Mouse (Mus musculus): ENCODE measurements around the gene Fgr.

The Fgr gene

GRCm38 (mm10) chr4:133035446-133035845 lies 61.6 kb downstream of the Fgr start:
- DNase-seq (ENCODE audit: low spot score): no peak

- DNase-seq (ENCODE audit: low spot score): no peak
Observed at GRCm38 (mm10) chr4:133035946-133036345, 62.1 kb downstream of the Fgr start.

DNA sequence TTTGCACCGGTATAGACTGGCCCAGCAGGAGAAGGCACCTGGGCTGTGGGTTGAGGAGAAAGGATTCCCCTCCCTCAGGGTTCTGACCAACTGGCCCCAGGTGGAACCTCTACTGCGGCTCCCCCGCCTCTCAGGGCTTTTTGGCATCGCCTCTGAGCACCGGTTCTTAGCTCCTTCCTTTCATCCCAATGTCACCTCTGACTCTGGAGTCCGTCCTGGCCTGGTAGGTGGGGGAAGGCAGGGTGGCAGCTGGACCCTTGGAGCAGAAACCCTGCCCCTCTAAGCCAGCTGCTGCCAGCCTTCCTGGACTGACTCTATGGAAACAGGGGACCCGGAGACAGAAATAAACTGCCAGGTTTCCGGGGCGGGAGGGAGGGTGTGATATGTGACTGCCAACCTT lies 63.4 kb downstream of the Fgr start:
- DNase-seq (ENCODE audit: low spot score): no peak

GRCm38 (mm10) chr4:133037798-133038197 lies 63.9 kb downstream of the Fgr start:
- no peak for DNase-seq (ENCODE audit: low spot score)

DNA sequence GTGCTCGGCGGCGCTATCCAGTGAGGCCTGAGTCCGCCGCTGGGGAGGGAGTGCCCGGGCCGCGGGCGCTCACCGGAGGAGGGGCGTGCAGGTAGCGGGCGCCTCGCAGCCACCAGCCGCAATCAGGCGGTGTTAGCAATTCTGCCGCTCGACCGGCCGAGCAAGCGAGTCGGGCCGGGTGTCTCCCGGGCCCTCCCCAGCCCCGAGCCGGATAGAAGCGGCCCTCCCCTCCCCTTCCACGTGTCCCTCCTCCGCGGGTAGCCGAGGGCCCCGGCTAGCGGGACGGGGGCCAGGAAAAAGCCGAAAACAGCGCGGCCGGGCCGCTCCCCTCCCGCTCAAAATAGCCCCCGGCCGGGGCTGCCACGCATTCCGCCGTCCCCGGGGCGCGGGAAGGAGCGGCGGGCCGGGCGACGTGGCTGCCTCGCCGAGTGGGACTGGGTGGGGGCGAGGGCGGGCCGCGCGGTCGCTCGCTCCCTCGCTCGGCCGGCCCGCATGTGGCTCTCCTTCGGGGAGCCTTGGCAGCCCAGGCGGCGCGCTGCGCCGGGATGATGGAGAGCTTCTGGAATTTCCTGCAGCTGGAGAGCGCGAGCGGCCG lies 64.7 kb downstream of the Fgr start:
- no peak for DNase-seq (ENCODE audit: low spot score)

DNA sequence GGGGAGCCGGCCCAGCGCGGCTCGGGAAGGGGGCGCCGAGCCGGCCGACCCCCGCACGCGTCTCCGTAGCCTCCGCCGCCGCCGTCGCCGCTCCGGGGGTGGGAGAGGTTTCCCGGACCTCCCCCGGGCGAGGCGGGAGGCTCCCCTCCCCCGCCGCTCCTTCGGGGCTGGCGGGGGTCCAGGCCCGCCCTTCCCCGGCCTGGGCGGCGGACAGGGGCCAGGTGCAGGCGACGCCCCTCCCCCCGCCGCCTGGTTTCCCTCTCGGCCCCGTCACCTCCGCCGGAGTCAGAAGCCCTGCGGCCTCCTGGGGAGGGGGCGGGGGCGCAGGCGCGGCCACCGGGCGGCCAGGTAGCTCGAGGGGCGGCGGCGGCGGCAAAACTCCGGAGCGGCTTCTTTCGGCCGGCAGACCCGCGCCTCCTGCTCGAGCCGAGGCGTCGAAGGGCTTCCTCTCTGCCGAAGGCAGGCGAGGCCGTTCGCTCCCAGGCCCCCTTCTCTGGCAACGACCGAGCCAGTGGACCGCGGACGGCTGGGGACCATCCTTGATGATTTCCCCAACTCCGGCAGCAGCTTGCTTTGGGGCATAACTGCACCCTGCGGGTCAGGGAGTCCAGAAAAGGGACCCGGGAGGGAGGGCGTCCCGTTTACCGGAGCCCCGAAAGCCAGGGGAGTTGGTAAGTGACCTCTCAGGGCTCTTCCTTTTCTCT lies 65.4 kb downstream of the Fgr start:
- DNase-seq (ENCODE audit: low spot score): no peak

GRCm38 (mm10) chr4:133039832-133040231 lies 65.9 kb downstream of the Fgr start:
- no peak for DNase-seq (ENCODE audit: low spot score)

- no peak for DNase-seq (ENCODE audit: low spot score)
Observed at GRCm38 (mm10) chr4:133040241-133040904, 66.5 kb downstream of the Fgr start.

DNA sequence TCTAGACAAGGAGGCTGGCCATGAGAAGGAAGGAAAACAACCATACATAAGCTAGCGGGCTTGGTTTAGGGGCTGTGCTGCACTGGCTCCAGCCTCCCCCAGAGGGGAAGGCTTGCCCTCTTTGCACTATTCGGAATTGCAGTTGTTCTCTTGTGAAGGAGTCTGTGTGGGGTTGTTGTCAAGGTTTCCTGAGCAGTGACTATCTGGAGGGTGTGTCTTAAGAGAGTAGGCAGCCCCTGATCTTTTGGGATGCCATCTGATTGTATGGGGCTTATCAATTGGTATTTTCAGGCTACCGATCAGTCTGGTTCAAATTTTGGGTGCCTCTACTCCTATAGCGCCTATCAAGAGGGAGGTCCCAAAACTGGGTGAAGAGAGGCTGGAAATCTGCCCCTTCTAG lies 68.3 kb downstream of the Fgr start:
- no peak for DNase-seq (ENCODE audit: low spot score)

DNA sequence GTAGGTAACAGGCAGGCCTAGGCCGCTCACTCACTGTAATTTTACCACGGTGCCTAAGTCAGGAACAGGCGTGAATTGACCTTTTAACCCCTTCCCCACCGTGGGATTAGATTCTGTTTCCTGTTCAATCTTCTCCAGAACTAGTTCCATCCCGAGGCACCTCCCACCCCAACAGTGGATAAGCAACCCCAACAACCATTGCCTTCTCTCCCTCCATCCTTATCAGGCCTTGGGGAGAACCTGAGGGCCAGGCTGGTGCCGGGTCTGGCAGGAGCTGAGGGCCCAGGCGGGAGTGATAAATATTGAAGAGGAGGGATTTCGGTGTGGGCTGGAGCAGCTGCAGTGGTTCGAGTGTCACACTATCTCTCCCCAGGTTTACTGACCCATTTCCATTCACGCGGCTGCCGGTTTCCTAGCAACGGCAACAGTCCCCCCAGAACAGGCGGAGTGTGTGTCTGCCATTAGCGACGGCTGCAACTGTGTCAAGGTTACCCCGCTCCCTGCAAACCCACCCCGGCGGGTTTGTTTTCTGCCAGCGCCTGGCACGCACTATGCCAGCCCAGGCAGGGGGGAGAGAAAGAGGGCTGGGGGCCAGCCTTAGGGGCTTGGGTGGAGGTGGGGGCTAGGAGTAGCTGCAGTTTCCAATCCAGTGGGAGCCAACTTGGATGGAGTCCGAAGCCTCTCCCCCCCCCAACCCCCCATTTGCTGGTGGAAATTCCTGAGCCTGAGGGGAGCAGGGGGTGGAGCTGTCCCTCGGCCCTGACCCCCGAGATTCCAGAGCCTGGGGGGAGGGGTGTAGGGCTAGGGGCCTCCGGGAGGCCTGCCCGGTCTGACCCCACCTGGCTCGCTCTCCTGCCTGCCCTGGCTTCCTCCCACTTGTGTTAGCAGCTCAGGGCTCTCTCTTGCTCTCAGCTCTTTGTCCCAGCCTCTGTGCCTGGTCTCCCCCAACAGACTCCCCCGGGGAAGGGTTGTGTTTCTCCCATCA lies 69.0 kb downstream of the Fgr start:
- DNase-seq (ENCODE audit: low spot score): no peak

GRCm38 (mm10) chr4:133043798-133044646 lies 70.1 kb downstream of the Fgr start:
- no peak for DNase-seq (ENCODE audit: low spot score)

GRCm38 (mm10) chr4:133044647-133045094 lies 70.8 kb downstream of the Fgr start:
- DNase-seq (ENCODE audit: low spot score): no peak

GRCm38 (mm10) chr4:133045771-133046474 lies 72.0 kb downstream of the Fgr start:
- no peak for DNase-seq (ENCODE audit: low spot score)

DNA sequence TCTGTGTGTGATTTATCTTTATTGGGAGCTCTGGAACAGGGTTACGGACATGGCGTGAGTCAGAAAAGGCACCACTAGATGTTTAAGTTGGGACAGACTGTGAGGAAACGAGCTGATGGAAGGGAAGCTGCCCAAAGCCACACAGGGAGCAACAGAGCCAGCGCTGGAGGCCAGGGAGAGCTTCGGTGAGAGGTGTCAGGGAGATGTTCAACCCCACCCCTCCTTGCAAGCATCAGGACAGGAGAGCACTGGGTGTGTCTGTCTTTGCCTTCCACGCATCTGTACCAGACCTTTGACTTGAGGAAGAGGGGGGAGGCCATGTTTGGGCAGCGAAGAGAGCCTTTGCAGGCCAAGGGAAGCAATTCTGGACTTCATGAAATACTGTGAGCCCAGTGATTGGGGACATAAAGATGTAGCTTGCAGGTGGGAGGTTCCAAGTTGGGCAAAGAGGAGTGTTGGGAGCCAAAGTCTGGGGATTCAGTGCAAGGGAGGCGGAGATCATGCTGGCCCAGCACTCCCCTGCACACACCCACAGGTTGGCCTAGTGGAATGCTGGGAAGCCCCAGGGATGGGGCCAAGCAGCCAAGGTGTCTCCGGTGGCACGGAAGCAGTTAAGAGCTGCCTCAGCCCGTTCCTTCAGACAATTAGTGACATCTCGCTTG lies 72.9 kb downstream of the Fgr start:
- DNase-seq (ENCODE audit: low spot score): no peak

- no peak for DNase-seq (ENCODE audit: low spot score)
Observed at GRCm38 (mm10) chr4:133047353-133048105, 73.6 kb downstream of the Fgr start.

DNA sequence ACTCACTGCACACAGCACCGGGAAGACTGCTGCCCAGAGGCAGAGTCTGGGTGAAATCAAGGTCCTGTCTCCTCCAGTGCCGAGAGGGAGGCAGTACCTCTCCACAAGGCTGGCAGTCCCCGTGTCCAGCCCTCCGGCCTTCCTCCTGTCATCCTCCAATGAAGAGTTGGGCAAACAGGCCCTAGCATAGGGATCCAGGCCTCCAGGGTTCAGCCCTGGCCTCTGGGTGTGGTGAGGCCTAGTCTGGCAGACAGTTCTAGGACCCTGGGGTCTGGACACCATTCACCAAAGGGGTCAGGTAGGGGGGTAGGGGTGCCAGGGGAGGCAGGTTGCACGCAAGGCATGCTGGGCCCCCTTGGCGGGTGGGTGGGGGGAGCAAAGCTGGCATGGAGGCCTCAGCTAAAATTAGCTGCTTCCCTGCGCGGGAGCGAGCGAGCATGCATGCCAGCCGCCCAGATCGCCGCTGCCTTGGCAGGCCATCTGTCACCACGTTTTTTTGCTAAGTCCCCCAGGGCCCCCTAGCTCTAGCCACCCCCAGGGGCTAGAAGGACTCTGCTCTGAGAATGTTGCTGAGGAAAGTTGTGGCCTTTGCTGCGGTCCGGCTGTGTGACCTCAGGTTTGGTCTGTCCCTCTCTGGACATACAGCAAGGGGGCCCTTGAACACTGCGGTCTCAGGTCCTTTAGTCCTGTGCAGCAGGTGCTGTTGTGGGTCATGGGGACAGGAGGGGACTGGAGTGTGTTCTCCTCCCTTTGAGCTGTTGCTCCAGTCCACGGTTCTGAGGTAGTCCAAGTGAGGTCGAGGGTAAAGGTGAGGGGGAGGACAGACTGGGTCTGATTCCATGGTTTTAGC lies 75.4 kb downstream of the Fgr start:
- DNase-seq (ENCODE audit: low spot score): no peak

GRCm38 (mm10) chr4:133050196-133050836 lies 76.4 kb downstream of the Fgr start:
- DNase-seq (ENCODE audit: low spot score): no peak
